Mouse (Mus musculus) liver, embryonic 16.5 days (tissue): ENCODE data around the gene Gm5458. TPM values are rescaled to one million over a fixed set of nuclear protein-coding genes. Genes with fewer than 3 reads are reported as not detected.
A peak's percentile ranks its signal among the peaks of the same experiment; 100 is the strongest.
"Not testable (repeated sequence)": the region's sequence is repeated elsewhere in the genome, so short reads cannot be mapped to it uniquely, and the experiment has no call there.

Experiments
- ATAC-seq: fragments of 200-750 bp; cut with Nextera tagmentation; 2 replicates; pipeline ENCODE4 v1.8.0; 2017; ENCODE audit warnings: low read depth, mild to moderate bottlenecking, moderate number of reproducible peaks, moderate library complexity
- H3K27ac ChIP-seq: fragments of 300-500 bp; sonication (generic); 2 replicates; pipeline ENCODE4 v1.5.1; 2014; ENCODE audit warnings: mild to moderate bottlenecking, low read length
- H3K27me3 ChIP-seq: fragments of 300-500 bp; sonication (generic); 2 replicates; pipeline ENCODE4 v1.6.1; 2014; ENCODE audit warnings: low read depth, low read length, mixed read lengths; ENCODE audit not compliant: control insufficient read depth, insufficient read depth
- H3K36me3 ChIP-seq: fragments of 300-500 bp; sonication (generic); 2 replicates; pipeline ENCODE4 v1.6.1; 2014; ENCODE audit warnings: mild to moderate bottlenecking; ENCODE audit not compliant: control insufficient read depth, insufficient read depth
- H3K4me1 ChIP-seq: fragments of 300-500 bp; sonication (generic); 2 replicates; pipeline ENCODE4 v1.6.1; 2014; ENCODE audit warnings: low read depth, low read length, mixed read lengths; ENCODE audit not compliant: control insufficient read depth
- H3K4me2 ChIP-seq: fragments of 300-500 bp; sonication (generic); 2 replicates; pipeline ENCODE4 v1.6.1; 2014; ENCODE audit warnings: low read depth, low read length, mixed read lengths
- H3K4me3 ChIP-seq: fragments of 300-500 bp; sonication (generic); 2 replicates; pipeline ENCODE4 v1.5.1; 2014; ENCODE audit warnings: low read depth, mild to moderate bottlenecking, low read length
- H3K9ac ChIP-seq: fragments of 300-500 bp; sonication (generic); 2 replicates; pipeline ENCODE4 v1.6.1; 2014; ENCODE audit warnings: low read depth, low read length
- H3K9me3 ChIP-seq: fragments of 300-500 bp; sonication (generic); replicated peaks from 2 replicates; pipeline ENCODE4 v1.6.1; 2016; ENCODE audit warnings: low read length; ENCODE audit not compliant: control insufficient read depth
- WGBS: fragments of 180-500 bp; shearing (Covaris S2); extraction: QIAGEN DNeasy Blood & Tissue Kit; methylation state at CpG from one replicate; pipeline ENCODE4 v1.1.7; 2014; ENCODE audit not compliant: insufficient replicate concordance; 5-methylcytosine and 5-hydroxymethylcytosine counted together
- polyA plus RNA-seq: library from polyadenylated mRNA; unstranded; fragments of >200 nt; fragmentation: Nextera tagmentation; extraction: Ambion mirVana; gene quantifications from 2 replicates; pipeline ENCODE4 v1.2.1, GENCODE M21; 2015

Gm5458 gene
- not detected in 2 replicates for polyA plus RNA-seq

GRCm38 (mm10) chr14:19602481-19602880 is at the start of gene Gm5458:
TSS of gene Gm5458 (minus strand) at chr14:19602581.
- H3K36me3 ChIP-seq, ATAC-seq, H3K9me3 ChIP-seq, H3K27me3 ChIP-seq, H3K4me3 ChIP-seq, H3K4me1 ChIP-seq, H3K27ac ChIP-seq, H3K4me2 ChIP-seq, H3K9ac ChIP-seq: not testable (repeated sequence)
- 44% methylated on average over 1 of the region's 2 CpGs for WGBS

- Histone ChIP-seq H3K27me3 (no peaks in the 10 kb centered on the region), H3K9ac (no peak overlapping the region), H3K4me3 (no peak overlapping the region), H3K4me1 (no peaks in the 10 kb centered on the region), H3K36me3 (no peaks in the 10 kb centered on the region), H3K27ac (no peak overlapping the region), H3K4me2 (no peak overlapping the region), H3K9me3 (no peaks in the 10 kb centered on the region)
- no peak for ATAC-seq
- 44% methylated on average over 3 of the region's 3 CpGs for whole genome bisulfite sequencing
Measured at GRCm38 (mm10) chr14:19646232-19646631, 43.9 kb upstream of the Gm5458 start.

- 0% methylated on average over 22 of the region's 62 CpGs for WGBS
- not testable (repeated sequence) for H3K4me1 ChIP-seq
- H3K4me2 ChIP-seq, result 0 out of 2 replicates have a peak within 1 kb of the TSS, but pooled peaks have one; percentile 17
Measured at GRCm38 (mm10) chr14:19584804-19585667, 17.3 kb downstream of the Gm5458 start, which contains the start of gene Gm2237. TSS of gene Gm2237 (minus strand) at chr14:19585135.

GRCm38 (mm10) chr14:19549863-19550262 is 52.5 kb downstream of the Gm5458 start, which contains the start of gene Gm2244:
TSS of gene Gm2244 (minus strand) at chr14:19549963.
- H3K4me2 ChIP-seq, H3K4me1 ChIP-seq, H3K9me3 ChIP-seq, H3K27me3 ChIP-seq, ATAC-seq, H3K36me3 ChIP-seq, H3K4me3 ChIP-seq, H3K9ac ChIP-seq, H3K27ac ChIP-seq: not testable (repeated sequence)
- 33% methylated on average over 1 of the region's 3 CpGs for WGBS

More at GRCm38 (mm10) chr14:19584804-19585667, 17.3 kb downstream of the Gm5458 start, which contains the start of gene Gm2237:
- H3K36me3 ChIP-seq, H3K27ac ChIP-seq, H3K9me3 ChIP-seq, H3K27me3 ChIP-seq, H3K4me3 ChIP-seq, ATAC-seq, H3K9ac ChIP-seq: not testable (repeated sequence)

Other genes starting within 250 kb of the Gm5458 start
- gene Gm21738, start 183.7 kb downstream of the Gm5458 start, polyA plus RNA-seq, result not detected in 2 replicates
- gene Gm2244, start 52.6 kb downstream of the Gm5458 start, polyA plus RNA-seq, result not detected in 2 replicates
- 0.07 and 0.08 TPM in 2 replicates for gene Gm2237, start 17.4 kb downstream of the Gm5458 start, polyA plus RNA-seq
- 14.3 and 16.1 TPM in 2 replicates for gene Nid2, start 148.7 kb upstream of the Gm5458 start, polyA plus RNA-seq
- 58.5 and 61.2 TPM in 2 replicates for gene Rtraf, start 221.2 kb upstream of the Gm5458 start, polyA plus RNA-seq